Mouse (Mus musculus) midbrain, postnatal 0 days (tissue): ENCODE measurements around the gene Galnt10. TPM values are rescaled to one million over a fixed set of nuclear protein-coding genes. Genes with fewer than 3 reads are reported as not detected.

ENCODE experiments used
- ATAC-seq: fragments of 200-750 bp; cut with Nextera tagmentation; 2 replicates; pipeline ENCODE4 v1.8.0; 2017; ENCODE audit warnings: moderate number of reproducible peaks, mild to moderate bottlenecking, moderate TSS enrichment, moderate library complexity; ENCODE audit not compliant: low FRiP score
- DNase-seq: peaks from one replicate; pipeline ENCODE4 v3.0.0-alpha.2; 2015; ENCODE audit warnings: low spot score
- H3K27ac ChIP-seq: fragments of 300-500 bp; sonication (generic); 2 replicates; pipeline ENCODE4 v1.5.1; 2014; ENCODE audit warnings: low read depth, mild to moderate bottlenecking, low read length, mixed read lengths
- H3K27me3 ChIP-seq: fragments of 300-500 bp; sonication (generic); 2 replicates; pipeline ENCODE4 v1.6.1; 2014; ENCODE audit warnings: low read length, control low read depth, mixed read lengths; ENCODE audit not compliant: insufficient read depth
- H3K36me3 ChIP-seq: fragments of 300-500 bp; sonication (generic); 2 replicates; pipeline ENCODE4 v1.6.1; 2014; ENCODE audit warnings: low read length, control low read depth, mixed read lengths; ENCODE audit not compliant: insufficient read depth
- H3K4me1 ChIP-seq: fragments of 300-500 bp; sonication (generic); 2 replicates; pipeline ENCODE4 v1.6.1; 2014; ENCODE audit warnings: mild to moderate bottlenecking, control low read depth, antibody characterized with exemption, low read length, mixed read lengths; ENCODE audit not compliant: insufficient read depth
- H3K4me2 ChIP-seq: fragments of 300-500 bp; sonication (generic); 2 replicates; pipeline ENCODE4 v1.6.1; 2014; ENCODE audit warnings: low read depth, mild to moderate bottlenecking, low read length, mixed read lengths; ENCODE audit not compliant: poor library complexity, severe bottlenecking
- H3K4me3 ChIP-seq: fragments of 300-500 bp; sonication (generic); 2 replicates; pipeline ENCODE4 v1.5.1; 2014; ENCODE audit warnings: low read depth, mild to moderate bottlenecking, low read length, moderate library complexity
- H3K9ac ChIP-seq: fragments of 300-500 bp; sonication (generic); replicated peaks from 2 replicates; pipeline ENCODE4 v1.6.1; 2014; ENCODE audit warnings: mild to moderate bottlenecking, low read length, moderate library complexity, mixed read lengths; ENCODE audit not compliant: poor library complexity, severe bottlenecking
- H3K9me3 ChIP-seq: fragments of 300-500 bp; sonication (generic); 2 replicates; pipeline ENCODE4 v1.6.1; 2016; ENCODE audit warnings: low read length, control low read depth
- CTCF ChIP-seq: IDR thresholded peaks from 2 replicates; pipeline ENCODE4 v1.5.1; 2016; ENCODE audit warnings: antibody characterized with exemption, mild to moderate bottlenecking
- WGBS: fragments of 180-500 bp; shearing (Covaris S2); extraction: QIAGEN DNeasy Blood & Tissue Kit; methylation state at CpG from one replicate; pipeline ENCODE4 v1.1.7; 2014; 5-methylcytosine and 5-hydroxymethylcytosine counted together
- polyA plus RNA-seq: library from polyadenylated mRNA; unstranded; fragments of >200 nt; fragmentation: Nextera tagmentation; extraction: Ambion mirVana; gene quantifications from 2 replicates; pipeline ENCODE4 v1.2.1, GENCODE M21; 2015
- total RNA-seq: library from RNA; depleted of rRNA; stranded (reverse); fragments of >200 nt; gene quantifications from 2 replicates; pipeline ENCODE4 v1.2.3, GENCODE M21; 2014

The Galnt10 gene
- total and polyA plus RNA-seq, 2 experiments from 2014 or later: 11.8 to 26.0 TPM

GRCm38 (mm10) chr11:57672995-57673394, 27.8 kb downstream of the Galnt10 start:
- no peak overlapping the region for H3K9ac ChIP-seq
- H3K4me3 ChIP-seq: no peak overlapping the region
- no peak for TF ChIP-seq CTCF
- no peaks in the 10 kb centered on the region for H3K9me3 ChIP-seq
- H3K36me3 ChIP-seq: no peaks in the 10 kb centered on the region
- DNase-seq (no peak), ATAC-seq (no peak)
- H3K27me3 ChIP-seq: no peaks in the 10 kb centered on the region
- no peak overlapping the region for H3K27ac ChIP-seq
- H3K4me1 ChIP-seq: no peaks in the 10 kb centered on the region; the same call in 1 of the 2 replicates
- 95% methylated on average over 9 of the region's 9 CpGs for WGBS
- H3K4me2 ChIP-seq: no peak overlapping the region

- DNase-seq (no peak), ATAC-seq (no peak)
- no peak overlapping the region for H3K9ac ChIP-seq
- no peaks in the 10 kb centered on the region for H3K36me3 ChIP-seq
- H3K27me3 ChIP-seq: no peaks in the 10 kb centered on the region
- peak overlapping the region; percentile 26; the same call in 1 of the 2 replicates for H3K27ac ChIP-seq
- TF ChIP-seq CTCF: no peak
- H3K4me1 ChIP-seq: no peaks in the 10 kb centered on the region; the same call in 1 of the 2 replicates
- 74% methylated on average over 12 of the region's 12 CpGs for WGBS
- H3K4me2 ChIP-seq: no peak overlapping the region
- no peak overlapping the region for H3K4me3 ChIP-seq
- no peaks in the 10 kb centered on the region for H3K9me3 ChIP-seq
Observed at GRCm38 (mm10) chr11:57673977-57674687, 28.9 kb downstream of the Galnt10 start.

- Histone ChIP-seq H3K27ac (no peak overlapping the region), H3K36me3 (no peaks in the 10 kb centered on the region), H3K4me1 (no peaks in the 10 kb centered on the region; the same call in 1 of the 2 replicates), H3K4me2 (no peak overlapping the region), H3K27me3 (no peaks in the 10 kb centered on the region), H3K9ac (no peak overlapping the region), H3K4me3 (no peak overlapping the region), H3K9me3 (no peaks in the 10 kb centered on the region)
- DNase-seq (no peak), ATAC-seq (no peak)
- 89% methylated on average over 3 of the region's 3 CpGs for WGBS
- TF ChIP-seq CTCF: no peak
Observed at GRCm38 (mm10) chr11:57677261-57677660, 32.0 kb downstream of the Galnt10 start.

- ATAC-seq: no peak
- WGBS: 38% methylated on average over 7 of the region's 7 CpGs
Observed at GRCm38 (mm10) chr11:57682589-57682988, 37.3 kb downstream of the Galnt10 start.

GRCm38 (mm10) chr11:57683125-57683524, 37.9 kb downstream of the Galnt10 start:
- Histone ChIP-seq H3K27me3 (no peaks in the 10 kb centered on the region), H3K4me2 (no peak overlapping the region), H3K27ac (no peak overlapping the region), H3K9ac (no peak overlapping the region), H3K36me3 (no peaks in the 10 kb centered on the region), H3K9me3 (no peaks in the 10 kb centered on the region), H3K4me1 (peaks cover 5% of the 10 kb centered on the region), H3K4me3 (no peak overlapping the region)
- DNase-seq (no peak), ATAC-seq (no peak)
- 77% methylated on average over 12 of the region's 12 CpGs for whole genome bisulfite sequencing
- TF ChIP-seq CTCF: no peak

More at GRCm38 (mm10) chr11:57682589-57682988, 37.3 kb downstream of the Galnt10 start:
- H3K9ac ChIP-seq: no peak overlapping the region
- DNase-seq: no peak
- no peak overlapping the region for H3K27ac ChIP-seq
- H3K4me2 ChIP-seq: no peak overlapping the region
- H3K9me3 ChIP-seq: no peaks in the 10 kb centered on the region
- no peak for TF ChIP-seq CTCF
- H3K36me3 ChIP-seq: no peaks in the 10 kb centered on the region
- H3K27me3 ChIP-seq: no peaks in the 10 kb centered on the region
- H3K4me1 ChIP-seq: peaks cover 5% of the 10 kb centered on the region
- H3K4me3 ChIP-seq: no peak overlapping the region

- Histone ChIP-seq H3K9ac (0 out of 2 replicates have a peak overlapping the region, but pooled peaks have one; percentile 0), H3K4me3 (no peak overlapping the region), H3K4me1 (peaks cover 5% of the 10 kb centered on the region), H3K27ac (no peak overlapping the region), H3K27me3 (no peaks in the 10 kb centered on the region), H3K36me3 (no peaks in the 10 kb centered on the region), H3K9me3 (no peaks in the 10 kb centered on the region), H3K4me2 (no peak overlapping the region)
- WGBS: 45% methylated on average over 8 of the region's 8 CpGs
- no peak for DNase-seq
- no peak for ATAC-seq
- TF ChIP-seq CTCF: no peak
Observed at GRCm38 (mm10) chr11:57683931-57684330, 38.7 kb downstream of the Galnt10 start.
